Mouse (Mus musculus) embryonic fibroblast, embryonic 13.5 days (primary cell): Measurements from ENCODE around the gene Ascl4. TPM values are rescaled to one million over a fixed set of nuclear protein-coding genes. Genes with fewer than 3 reads are reported as not detected.

ENCODE experiments used
- H3K27ac ChIP-seq: 2 replicates; pipeline ENCODE4 v1.5.1; 2012; ENCODE audit warnings: low read length, control low read depth, inconsistent platforms; ENCODE audit not compliant: insufficient read depth
- H3K4me1 ChIP-seq: 2 replicates; pipeline ENCODE4 v1.6.1; 2011; ENCODE audit warnings: low read length; ENCODE audit not compliant: control insufficient read depth, insufficient read depth
- H3K4me3 ChIP-seq: 2 replicates; pipeline ENCODE4 v1.5.1; 2011; ENCODE audit warnings: mild to moderate bottlenecking, control low read depth, low read length; ENCODE audit not compliant: insufficient read depth
- CTCF ChIP-seq: IDR thresholded peaks from 2 replicates; pipeline ENCODE4 v1.5.1; 2011; ENCODE audit warnings: mild to moderate bottlenecking, control low read depth, low read length, moderate library complexity, borderline replicate concordance; ENCODE audit not compliant: insufficient read depth
- POLR2A ChIP-seq: IDR thresholded peaks from 2 replicates; pipeline ENCODE4 v1.6.1; 2011; ENCODE audit warnings: low read depth, mild to moderate bottlenecking, control low read depth, low read length, moderate library complexity
- polyA plus RNA-seq: library from polyadenylated mRNA; stranded (reverse); fragments of >200 nt; gene quantifications from 2 replicates; pipeline ENCODE4 v1.2.4, GENCODE M21; 2011; ENCODE audit warnings: low read depth; ENCODE audit not compliant: missing spikeins, insufficient read length

Gene Ascl4
- polyA plus RNA-seq, 1 experiment: not detected

GRCm38 (mm10) chr10:85951765-85952443 lies 24.4 kb downstream of the Ascl4 start:
- peaks cover 4% of the 10 kb centered on the region; the same call in 1 of the 2 replicates for H3K4me1 ChIP-seq
- no peak overlapping the region for H3K27ac ChIP-seq
- no peak for TF ChIP-seq POLR2A
- no peak for TF ChIP-seq CTCF
- H3K4me3 ChIP-seq: no peak overlapping the region

GRCm38 (mm10) chr10:85953401-85953800 lies 25.9 kb downstream of the Ascl4 start:
- Histone ChIP-seq H3K4me3 (no peak overlapping the region), H3K4me1 (peaks cover 4% of the 10 kb centered on the region; the same call in 1 of the 2 replicates), H3K27ac (no peak overlapping the region)
- TF ChIP-seq CTCF: no peak
- no peak for TF ChIP-seq POLR2A

GRCm38 (mm10) chr10:85954429-85954828 lies 26.9 kb downstream of the Ascl4 start:
- no peak for TF ChIP-seq CTCF
- TF ChIP-seq POLR2A: no peak
- Histone ChIP-seq H3K4me3 (no peak overlapping the region), H3K27ac (no peak overlapping the region), H3K4me1 (peaks cover 4% of the 10 kb centered on the region; the same call in 1 of the 2 replicates)

GRCm38 (mm10) chr10:85956871-85957419 lies 29.5 kb downstream of the Ascl4 start:
- Histone ChIP-seq H3K4me1 (peaks cover 4% of the 10 kb centered on the region; the same call in 1 of the 2 replicates), H3K27ac (no peak overlapping the region), H3K4me3 (peak overlapping the region; percentile 74)
- TF ChIP-seq POLR2A (no peak), CTCF (no peak)

- peak within 1 kb of the TSS; percentile 43 for H3K27ac ChIP-seq
- peaks cover 4% of the 10 kb centered on the region; the same call in 1 of the 2 replicates for H3K4me1 ChIP-seq
- no peak for TF ChIP-seq CTCF
- peak; percentile 85 for TF ChIP-seq POLR2A
- H3K4me3 ChIP-seq: peak within 1 kb of the TSS; percentile 74
Observed at GRCm38 (mm10) chr10:85957464-85957950, 30.0 kb downstream of the Ascl4 start, which contains the start of gene Rtcb. Gene Rtcb (minus strand): TSS chr10:85957823.

- no peaks in the 10 kb centered on the region for H3K4me1 ChIP-seq
- no peak for TF ChIP-seq CTCF
- no peak for TF ChIP-seq POLR2A
- H3K4me3 ChIP-seq: no peak overlapping the region
- H3K27ac ChIP-seq: no peak overlapping the region
Observed at GRCm38 (mm10) chr10:85962897-85963296, 35.4 kb downstream of the Ascl4 start.

GRCm38 (mm10) chr10:85964316-85964715 lies 36.8 kb downstream of the Ascl4 start:
- no peak for TF ChIP-seq CTCF
- no peak for TF ChIP-seq POLR2A
- Histone ChIP-seq H3K4me1 (no peaks in the 10 kb centered on the region), H3K27ac (no peak overlapping the region), H3K4me3 (no peak overlapping the region)

GRCm38 (mm10) chr10:85966476-85966875 lies 39.0 kb downstream of the Ascl4 start:
- Histone ChIP-seq H3K4me3 (no peak overlapping the region), H3K4me1 (no peaks in the 10 kb centered on the region), H3K27ac (no peak overlapping the region)
- no peak for TF ChIP-seq POLR2A
- no peak for TF ChIP-seq CTCF

GRCm38 (mm10) chr10:85967411-85968156 lies 40.1 kb downstream of the Ascl4 start:
- Histone ChIP-seq H3K4me1 (no peaks in the 10 kb centered on the region), H3K4me3 (no peak overlapping the region), H3K27ac (no peak overlapping the region)
- TF ChIP-seq CTCF (no peak), POLR2A (no peak)
